Mouse (Mus musculus) lung, adult 18-20 months (tissue): ENCODE results near the gene Spred2.

Experiments used
- DNase-seq, 2 experiments: peaks; one replicate each; pipeline ENCODE4 v3.0.0; 2022; ENCODE audit warnings: mixed read lengths in 2 of 2

Spred2 gene

GRCm38 (mm10) chr11:19925976-19926842 lies 2.0 kb downstream of the Spred2 start:
- peak in 1 of 2 experiments; percentile 62 for DNase-seq

GRCm38 (mm10) chr11:19926843-19927120 lies 2.6 kb downstream of the Spred2 start:
- no peak for DNase-seq

GRCm38 (mm10) chr11:19928633-19929032 lies 4.5 kb downstream of the Spred2 start:
- no peak for DNase-seq

GRCm38 (mm10) chr11:19929087-19929865 lies 5.1 kb downstream of the Spred2 start:
- DNase-seq, result no peak

GRCm38 (mm10) chr11:19931569-19932230 lies 7.5 kb downstream of the Spred2 start:
- no peak for DNase-seq

DNA sequence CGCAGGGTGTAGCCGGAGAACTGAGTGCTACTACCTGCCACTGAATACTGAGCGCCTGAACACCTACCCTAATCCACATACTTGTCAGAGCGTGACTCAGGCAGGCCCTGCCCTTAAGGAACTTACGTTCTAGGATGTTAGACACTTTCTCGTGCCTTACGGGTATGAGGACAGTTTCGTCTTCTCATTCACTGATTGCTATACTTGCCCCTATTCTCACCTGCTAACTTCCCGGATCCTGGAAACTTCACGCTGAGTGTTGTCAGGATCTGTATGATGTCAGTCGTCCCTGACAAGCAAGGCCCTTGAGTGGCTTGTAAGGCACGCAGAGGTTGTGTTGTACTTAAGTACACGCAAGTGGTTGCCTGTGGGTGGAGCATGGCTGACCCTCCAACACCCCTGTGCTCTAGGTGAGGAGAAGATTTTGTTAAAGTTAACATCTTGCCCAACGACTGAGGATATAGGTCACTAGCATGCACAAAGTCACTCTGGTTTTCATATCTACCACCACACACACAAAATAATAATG lies 8.9 kb downstream of the Spred2 start:
- DNase-seq, result peak in 1 of 2 experiments; percentile 60

DNA sequence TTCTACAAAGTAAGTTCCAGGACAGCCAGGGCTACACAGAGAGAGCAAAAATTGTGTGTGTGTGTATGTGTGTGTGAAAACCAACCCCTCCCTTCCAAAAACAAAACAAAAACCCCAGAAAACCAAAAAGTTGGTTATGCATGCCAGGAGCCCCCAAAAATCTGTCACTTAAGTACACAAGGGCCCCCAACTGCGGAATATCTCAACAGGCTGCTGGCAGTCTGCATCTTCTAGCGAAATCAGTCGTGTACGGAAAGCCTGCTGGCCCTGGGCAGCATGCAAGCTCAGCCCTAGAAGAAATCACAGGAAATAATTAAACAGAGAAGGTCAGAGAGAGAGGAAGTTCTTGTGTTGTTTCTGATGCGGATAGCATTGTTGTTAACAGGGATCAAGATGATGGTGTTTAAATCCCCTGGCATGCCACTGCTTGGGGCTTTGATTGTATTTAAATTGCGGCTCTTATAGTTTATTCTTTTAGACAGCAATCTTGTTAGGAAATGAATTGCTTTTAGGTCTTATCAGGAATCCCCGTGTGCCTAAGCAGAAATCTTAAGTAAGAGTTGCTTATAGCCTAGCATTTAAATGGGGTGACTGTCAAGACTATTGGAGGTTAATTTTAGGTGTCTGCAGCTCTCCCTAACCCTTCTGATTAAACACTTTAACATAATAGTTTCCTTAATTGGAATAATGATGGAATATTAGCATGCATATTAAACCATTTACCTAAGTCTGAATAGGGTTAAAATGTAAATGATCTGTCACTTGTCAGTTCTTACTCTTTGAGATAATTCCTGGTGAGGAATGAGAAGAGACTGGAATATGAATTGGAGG lies 11.6 kb downstream of the Spred2 start:
- no peak for DNase-seq

- DNase-seq, result no peak
Observed at GRCm38 (mm10) chr11:19938456-19939004, 14.4 kb downstream of the Spred2 start.

GRCm38 (mm10) chr11:19939305-19939730 lies 15.1 kb downstream of the Spred2 start:
- DNase-seq, result no peak

GRCm38 (mm10) chr11:19939831-19940230 lies 15.7 kb downstream of the Spred2 start:
- no peak for DNase-seq

DNA sequence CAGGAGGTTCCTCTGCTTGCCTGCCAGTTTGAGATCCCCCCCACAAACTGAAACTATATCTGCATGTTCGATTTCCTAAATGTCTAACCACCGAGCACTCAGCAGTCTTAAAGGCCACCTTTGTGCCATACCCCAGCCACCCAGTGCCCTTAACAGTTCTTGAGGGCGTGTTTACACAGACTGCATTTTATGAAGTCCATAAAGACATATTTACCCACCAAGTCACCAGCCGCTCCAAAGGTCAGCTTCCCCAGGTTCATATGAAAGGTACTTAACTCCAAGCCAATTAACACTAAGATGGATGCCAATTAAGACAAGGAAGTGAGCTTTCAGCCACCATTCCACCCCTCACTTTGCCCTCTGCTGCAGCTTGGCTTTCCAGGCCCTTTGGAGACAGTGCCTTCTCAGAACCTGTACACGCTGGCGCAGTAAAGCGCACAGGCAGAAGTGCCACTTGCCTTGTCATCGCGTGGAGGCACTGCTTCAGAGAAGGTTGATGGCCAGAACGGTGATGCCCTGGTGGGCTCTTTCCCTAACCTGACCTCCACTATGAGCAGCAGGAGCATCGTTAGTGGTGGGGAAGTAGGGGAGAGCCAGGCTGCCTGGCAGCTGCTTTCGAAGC lies 17.1 kb downstream of the Spred2 start:
- no peak for DNase-seq

DNA sequence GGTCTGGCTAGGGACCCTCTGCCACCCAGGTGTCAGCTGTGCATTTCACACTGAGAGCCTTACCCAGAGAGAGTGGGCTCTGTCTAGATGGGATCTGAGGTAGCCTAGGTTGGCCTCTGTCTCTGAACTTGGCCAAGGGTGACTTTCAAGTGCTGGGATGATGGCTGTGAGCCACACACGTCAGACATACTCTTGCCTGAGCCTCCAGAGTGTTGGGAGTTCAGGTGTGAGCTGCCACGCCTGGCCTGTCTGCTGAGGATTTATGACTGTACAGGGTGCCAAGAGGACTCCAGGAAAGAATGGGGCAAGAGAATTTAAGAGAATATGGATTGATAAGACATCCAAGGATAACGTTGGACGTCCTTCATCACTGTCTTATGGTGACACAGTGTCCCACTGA lies 17.8 kb downstream of the Spred2 start:
- DNase-seq, result no peak

DNA sequence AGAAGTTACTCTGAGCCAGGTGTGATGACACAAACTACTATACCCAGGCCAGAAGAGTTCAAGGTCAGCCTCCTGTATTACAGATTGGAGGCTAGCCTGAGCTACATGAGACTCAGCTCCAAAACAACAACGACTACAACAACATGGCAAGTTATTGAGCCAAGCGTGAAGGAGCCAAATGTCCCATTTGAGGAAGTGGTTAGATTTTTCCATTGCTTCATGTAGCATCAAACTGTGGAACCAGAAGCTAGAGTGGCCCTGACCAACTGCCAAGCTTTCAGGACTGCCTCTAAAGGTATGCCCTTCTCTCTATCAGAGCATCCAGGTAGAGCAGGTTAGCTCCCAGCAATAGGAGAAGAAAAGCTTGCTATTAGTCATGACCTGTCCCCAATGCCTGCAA lies 19.6 kb downstream of the Spred2 start:
- DNase-seq, result no peak

DNA sequence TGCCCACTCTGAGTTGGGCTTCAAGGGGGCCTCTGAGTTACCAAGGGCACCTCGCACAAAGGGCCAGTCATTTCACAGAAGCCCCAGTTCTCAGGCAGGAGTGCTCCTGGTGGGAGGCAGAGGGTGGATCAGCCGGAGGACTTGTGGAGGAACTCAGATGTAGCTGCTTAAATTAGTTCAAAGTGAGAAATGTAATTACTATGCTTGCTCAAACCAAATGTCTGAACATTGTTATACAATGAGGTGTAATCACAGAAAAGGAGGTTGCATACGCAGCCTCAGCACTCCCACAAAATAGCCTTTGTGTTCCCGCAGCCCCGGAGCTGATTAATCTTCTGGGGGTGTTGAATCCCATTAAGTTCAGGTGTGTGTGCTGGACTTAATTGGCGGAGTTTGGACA lies 20.5 kb downstream of the Spred2 start:
- no peak for DNase-seq

GRCm38 (mm10) chr11:19946721-19947120 lies 22.5 kb downstream of the Spred2 start:
- no peak for DNase-seq

- no peak for DNase-seq
Observed at GRCm38 (mm10) chr11:19947626-19948135, 23.5 kb downstream of the Spred2 start.

DNA sequence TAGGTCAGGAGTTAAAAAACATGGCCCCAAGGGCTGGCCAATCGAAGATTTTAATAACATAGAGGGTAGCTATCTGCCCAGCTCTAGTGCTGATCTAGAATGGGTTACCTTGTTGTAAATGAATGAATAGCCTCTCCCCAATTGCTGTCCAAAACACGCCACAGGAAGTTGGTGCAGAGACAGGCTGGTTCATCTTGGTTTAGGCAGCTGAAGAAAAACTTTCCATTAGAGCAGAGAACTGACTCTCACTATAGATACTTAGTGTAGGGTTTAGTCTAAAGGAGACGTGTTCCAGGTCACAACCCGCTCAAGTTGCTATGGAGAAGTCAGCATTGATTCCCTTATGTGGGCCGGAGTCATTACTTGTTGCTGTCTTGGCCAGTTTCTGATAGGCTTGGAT lies 25.6 kb downstream of the Spred2 start:
- no peak for DNase-seq

GRCm38 (mm10) chr11:19950169-19950568 lies 26.0 kb downstream of the Spred2 start:
- DNase-seq, result no peak

DNA sequence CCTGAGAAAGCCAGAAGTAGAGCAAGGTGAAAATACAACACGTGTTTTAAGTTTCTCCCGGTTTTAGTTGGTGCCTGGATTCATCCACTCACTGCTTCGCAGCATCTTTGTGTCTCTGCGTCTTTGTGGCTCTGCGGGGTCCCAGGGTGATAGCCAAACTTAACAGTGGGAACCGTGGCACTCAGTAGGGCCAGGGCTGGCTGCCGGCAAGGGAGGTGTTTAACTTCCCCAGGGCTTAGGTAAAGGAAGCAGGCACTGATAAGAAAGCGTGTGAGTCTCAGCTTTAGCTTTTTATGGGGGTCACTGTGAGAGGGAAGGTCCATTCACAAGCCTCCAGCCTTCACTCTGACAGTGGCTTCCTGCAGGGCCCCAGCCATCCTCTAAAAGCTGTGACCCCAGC lies 28.8 kb downstream of the Spred2 start:
- no peak for DNase-seq

DNA sequence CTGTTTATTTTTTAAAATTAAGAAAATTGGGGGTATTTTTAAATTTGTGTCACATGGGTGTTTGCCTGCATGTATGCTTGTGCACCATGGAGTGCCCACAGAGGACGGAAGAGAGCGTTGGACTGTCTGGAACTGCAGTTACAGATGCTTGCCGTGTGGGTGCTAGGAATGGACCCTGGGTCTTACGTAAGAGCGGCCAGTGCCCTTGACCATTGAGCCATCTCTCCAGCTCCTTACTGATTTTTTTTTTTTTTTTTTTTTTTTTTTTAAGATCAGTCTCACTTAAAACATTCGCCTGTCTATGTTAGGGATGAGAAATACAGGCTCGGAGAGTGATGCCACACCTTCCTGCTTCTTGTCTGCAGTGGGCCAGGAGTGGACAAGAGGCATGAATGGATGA lies 29.7 kb downstream of the Spred2 start:
- DNase-seq, result no peak

DNA sequence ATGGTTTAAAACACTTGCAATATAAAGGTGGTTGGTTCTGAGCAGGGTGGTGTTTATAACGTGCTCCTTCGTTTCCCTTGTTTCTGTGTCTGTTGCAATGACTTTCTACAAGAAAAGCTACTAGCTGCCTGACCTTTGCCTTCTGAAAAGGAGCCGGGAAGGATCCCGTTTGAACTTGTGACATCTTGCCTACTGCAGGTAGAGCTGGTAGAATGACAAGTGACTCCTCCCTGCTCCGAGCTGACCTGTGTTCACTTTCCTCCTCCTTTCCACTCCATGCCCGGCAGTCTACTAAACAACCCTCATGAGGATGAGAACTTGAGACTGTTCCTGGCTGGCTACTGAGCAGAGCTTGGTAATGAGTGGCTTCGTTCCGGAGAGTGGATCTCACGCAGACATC lies 30.9 kb downstream of the Spred2 start:
- no peak for DNase-seq
